Mouse (Mus musculus) intestine, embryonic 16.5 days (tissue): ENCODE measurements at regions not wholly inside any gene's neighbourhood (a gene's known extent, or its start where the extent isn't known, plus 50 kb on each side); places are given as distances from the start of the nearest gene placed in this dataset.

Experiments used
- ATAC-seq: fragments of 200-750 bp; cut with Nextera tagmentation; 2 replicates; pipeline ENCODE4 v1.8.0; 2017; ENCODE audit warnings: moderate TSS enrichment, moderate library complexity
- H3K27ac ChIP-seq: fragments of 300-500 bp; sonication (generic); 2 replicates; pipeline ENCODE4 v1.5.1; 2014; ENCODE audit warnings: mild to moderate bottlenecking, low read length
- H3K27me3 ChIP-seq: fragments of 300-500 bp; sonication (generic); replicated peaks from 2 replicates; pipeline ENCODE4 v1.6.1; 2014; ENCODE audit warnings: low read length, control low read depth, mixed read lengths; ENCODE audit not compliant: control insufficient read depth, insufficient read depth
- H3K36me3 ChIP-seq: fragments of 300-500 bp; sonication (generic); 2 replicates; pipeline ENCODE4 v1.6.1; 2014; ENCODE audit warnings: low read length, control low read depth; ENCODE audit not compliant: control insufficient read depth, insufficient read depth
- H3K4me1 ChIP-seq: fragments of 300-500 bp; sonication (generic); 2 replicates; pipeline ENCODE4 v1.6.1; 2014; ENCODE audit warnings: low read length, control low read depth, mixed read lengths; ENCODE audit not compliant: control insufficient read depth, insufficient read depth
- H3K4me2 ChIP-seq: fragments of 300-500 bp; sonication (generic); 2 replicates; pipeline ENCODE4 v1.6.1; 2014; ENCODE audit warnings: low read depth, low read length, control low read depth
- H3K4me3 ChIP-seq: fragments of 300-500 bp; sonication (generic); 2 replicates; pipeline ENCODE4 v1.5.1; 2014; ENCODE audit warnings: mild to moderate bottlenecking, low read length
- H3K9ac ChIP-seq: fragments of 300-500 bp; sonication (generic); 2 replicates; pipeline ENCODE4 v1.6.1; 2014; ENCODE audit warnings: low read depth, low read length
- H3K9me3 ChIP-seq: fragments of 300-500 bp; sonication (generic); 2 replicates; pipeline ENCODE4 v1.6.1; 2016; ENCODE audit warnings: low read length, control low read depth; ENCODE audit not compliant: control insufficient read depth
- WGBS: fragments of 180-500 bp; shearing (Covaris S2); extraction: QIAGEN DNeasy Blood & Tissue Kit; methylation state at CpG from one replicate; pipeline ENCODE4 v1.1.7; 2014; 5-methylcytosine and 5-hydroxymethylcytosine counted together

DNA sequence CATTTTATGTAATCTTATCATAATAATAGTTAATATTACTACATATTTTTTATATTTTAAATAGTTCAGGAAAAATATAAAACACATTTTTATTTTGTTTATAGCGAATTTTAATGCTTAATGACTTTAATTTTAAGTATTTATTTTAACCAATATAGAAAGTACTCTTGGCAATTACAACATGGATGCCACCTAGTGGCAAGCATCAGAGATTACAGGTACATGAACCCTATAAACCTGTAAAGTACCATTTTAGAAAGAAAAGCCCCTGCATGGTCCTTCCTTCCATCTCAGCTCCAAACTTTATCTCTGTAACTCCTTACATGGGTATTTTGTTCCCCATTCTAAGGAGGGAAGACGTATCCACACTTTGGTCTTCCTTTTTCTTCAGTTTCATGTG is 4328.9 kb upstream of the Gm7489 start:
- Histone ChIP-seq H3K4me2 (no peak overlapping the region), H3K4me1 (no peaks in the 10 kb centered on the region), H3K27me3 (no peaks in the 10 kb centered on the region), H3K9ac (no peak overlapping the region), H3K27ac (no peak overlapping the region), H3K36me3 (no peaks in the 10 kb centered on the region), H3K4me3 (no peak overlapping the region), H3K9me3 (no peaks in the 10 kb centered on the region)
- 36% methylated on average over 2 of the region's 2 CpGs for WGBS
- ATAC-seq, result no peak

GRCm38 (mm10) chr15:49560401-49560800 is 4324.3 kb upstream of the Gm7489 start:
- WGBS, result 20% methylated on average over 1 of the region's 1 CpGs
- Histone ChIP-seq H3K9me3 (no peaks in the 10 kb centered on the region), H3K9ac (no peak overlapping the region), H3K4me2 (no peak overlapping the region), H3K27me3 (no peaks in the 10 kb centered on the region), H3K36me3 (no peaks in the 10 kb centered on the region), H3K4me1 (no peaks in the 10 kb centered on the region), H3K4me3 (no peak overlapping the region), H3K27ac (no peak overlapping the region)
- ATAC-seq, result no peak

DNA sequence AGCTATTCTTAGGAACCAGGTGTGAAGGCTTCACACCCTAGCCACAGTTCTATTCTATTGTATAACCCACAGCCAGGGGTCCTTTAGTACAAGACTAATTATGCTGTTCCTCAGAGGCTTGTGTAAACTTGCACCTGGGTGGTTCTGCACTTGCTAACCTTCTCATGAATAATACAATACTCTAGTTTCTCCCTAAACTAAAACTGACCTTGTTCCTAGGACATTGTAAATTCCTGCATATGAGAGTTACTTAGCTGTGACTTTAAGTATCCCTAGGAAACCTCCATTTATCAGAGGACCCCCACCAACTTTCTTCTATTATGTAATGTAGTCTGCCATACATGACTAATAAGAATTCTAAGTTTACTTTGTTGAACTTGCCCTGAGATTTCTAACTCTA is 4295.9 kb upstream of the Gm7489 start:
- ATAC-seq, result no peak
- Histone ChIP-seq H3K27me3 (no peaks in the 10 kb centered on the region), H3K9ac (no peak overlapping the region), H3K9me3 (no peaks in the 10 kb centered on the region), H3K27ac (no peak overlapping the region), H3K36me3 (no peaks in the 10 kb centered on the region), H3K4me2 (no peak overlapping the region), H3K4me1 (no peaks in the 10 kb centered on the region), H3K4me3 (no peak overlapping the region)

- Histone ChIP-seq H3K9ac (no peak overlapping the region), H3K4me3 (no peak overlapping the region), H3K27me3 (no peaks in the 10 kb centered on the region), H3K4me1 (no peaks in the 10 kb centered on the region), H3K4me2 (no peak overlapping the region), H3K27ac (no peak overlapping the region), H3K9me3 (no peaks in the 10 kb centered on the region), H3K36me3 (no peaks in the 10 kb centered on the region)
- ATAC-seq, result no peak
- WGBS, result 48% methylated on average over 4 of the region's 4 CpGs
These were observed 4270.8 kb upstream of the Gm7489 start for GRCm38 (mm10) chr15:49613865-49614264.

- Histone ChIP-seq H3K27me3 (no peaks in the 10 kb centered on the region), H3K9me3 (no peaks in the 10 kb centered on the region), H3K4me1 (no peaks in the 10 kb centered on the region), H3K27ac (no peak overlapping the region), H3K4me3 (no peak overlapping the region), H3K9ac (no peak overlapping the region), H3K4me2 (no peak overlapping the region), H3K36me3 (no peaks in the 10 kb centered on the region)
- ATAC-seq, result no peak
These were observed 4237.3 kb upstream of the Gm7489 start for GRCm38 (mm10) chr15:49647361-49647760.

- Histone ChIP-seq H3K4me3 (no peak overlapping the region), H3K36me3 (no peaks in the 10 kb centered on the region), H3K4me1 (no peaks in the 10 kb centered on the region), H3K4me2 (no peak overlapping the region), H3K27ac (no peak overlapping the region), H3K9me3 (no peaks in the 10 kb centered on the region), H3K9ac (no peak overlapping the region), H3K27me3 (no peaks in the 10 kb centered on the region)
- no peak for ATAC-seq
- WGBS, result 54% methylated on average over 2 of the region's 2 CpGs
These were observed 4234.0 kb upstream of the Gm7489 start for GRCm38 (mm10) chr15:49650549-49651180.

- Histone ChIP-seq H3K4me2 (no peak overlapping the region), H3K4me3 (no peak overlapping the region), H3K4me1 (no peaks in the 10 kb centered on the region), H3K9me3 (no peaks in the 10 kb centered on the region), H3K9ac (no peak overlapping the region), H3K27ac (no peak overlapping the region), H3K36me3 (no peaks in the 10 kb centered on the region), H3K27me3 (no peaks in the 10 kb centered on the region)
- ATAC-seq, result no peak
- WGBS, result 67% methylated on average over 2 of the region's 2 CpGs
These were observed 4231.0 kb upstream of the Gm7489 start for GRCm38 (mm10) chr15:49653728-49654127.

DNA sequence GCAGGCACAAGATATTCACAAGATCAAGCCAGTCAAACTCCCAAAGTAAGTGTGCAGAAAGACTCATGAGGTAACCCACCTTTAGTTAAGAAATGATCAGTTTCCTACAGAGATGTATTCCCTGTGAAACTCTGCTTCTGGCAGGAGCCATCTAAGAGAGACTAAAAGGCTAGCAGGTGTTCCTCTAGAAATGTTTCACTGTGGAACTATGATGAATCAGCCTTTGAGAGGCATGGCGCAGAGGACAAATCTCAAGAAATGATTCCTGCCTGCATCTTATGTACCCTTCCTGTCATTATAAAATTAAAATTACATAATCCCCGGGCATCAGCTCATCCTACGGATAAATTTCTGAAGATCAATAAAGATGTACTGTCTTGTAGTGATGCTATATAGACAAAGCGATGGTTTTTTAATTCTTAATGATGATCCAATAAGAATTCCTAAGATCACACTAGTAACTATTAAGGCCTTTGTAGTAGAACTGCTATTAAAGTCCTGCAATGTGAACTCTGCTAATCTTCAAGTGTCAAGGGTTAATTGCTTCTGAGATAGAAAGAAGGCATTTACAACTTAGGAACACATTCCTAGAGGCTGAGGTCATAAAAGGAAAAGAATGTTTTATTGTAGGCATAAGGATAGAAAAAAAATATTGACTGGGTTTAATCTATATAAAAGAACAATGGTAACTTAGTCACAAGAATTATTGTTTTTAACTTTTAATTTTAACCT is 4219.7 kb upstream of the Gm7489 start:
- Histone ChIP-seq H3K4me2 (no peak overlapping the region), H3K27ac (no peak overlapping the region), H3K9ac (no peak overlapping the region), H3K27me3 (no peaks in the 10 kb centered on the region), H3K4me1 (no peaks in the 10 kb centered on the region), H3K4me3 (no peak overlapping the region), H3K36me3 (no peaks in the 10 kb centered on the region), H3K9me3 (no peaks in the 10 kb centered on the region)
- 59% methylated on average over 4 of the region's 4 CpGs for WGBS
- peak; percentile 99 for ATAC-seq
